Mouse (Mus musculus) heart, postnatal 4 days (tissue): Measurements from ENCODE around the gene Unc80. TPM values are rescaled to one million over a fixed set of nuclear protein-coding genes. Genes with fewer than 3 reads are reported as not detected.
"Not testable (repeated sequence)": the region's sequence is repeated elsewhere in the genome, so short reads cannot be mapped to it uniquely, and the experiment has no call there.

ENCODE experiments used
- DNase-seq: peaks from one replicate; pipeline ENCODE4 v3.0.0; 2021
- total RNA-seq, 2 experiments: library from RNA; stranded (reverse); gene quantifications; 2 replicates each; pipeline ENCODE4 v1.2.3; 2021

The Unc80 gene
- total RNA-seq, 2 experiments from 2014 or later: 0.10 to 0.18 TPM

DNA sequence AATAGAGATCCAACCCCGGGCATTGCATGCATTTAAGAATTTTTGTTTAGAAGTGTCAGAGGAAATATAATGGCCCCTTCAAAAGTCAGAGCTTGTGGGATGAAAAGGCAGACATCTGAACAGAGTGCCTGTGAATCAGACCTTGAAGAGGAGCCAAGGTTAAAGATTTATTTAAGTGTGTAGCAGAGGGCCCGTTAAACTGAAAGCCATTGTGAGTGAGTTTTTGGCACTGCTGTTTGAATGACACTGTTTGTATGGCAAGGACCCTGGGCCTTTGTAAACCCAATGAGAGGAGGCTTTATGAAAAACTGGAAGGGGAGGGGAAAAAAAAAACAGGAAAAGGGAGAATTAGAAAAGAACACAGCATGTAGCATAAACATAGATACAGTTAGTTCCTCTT lies 170.0 kb downstream of the Unc80 start:
- no peak for DNase-seq

DNA sequence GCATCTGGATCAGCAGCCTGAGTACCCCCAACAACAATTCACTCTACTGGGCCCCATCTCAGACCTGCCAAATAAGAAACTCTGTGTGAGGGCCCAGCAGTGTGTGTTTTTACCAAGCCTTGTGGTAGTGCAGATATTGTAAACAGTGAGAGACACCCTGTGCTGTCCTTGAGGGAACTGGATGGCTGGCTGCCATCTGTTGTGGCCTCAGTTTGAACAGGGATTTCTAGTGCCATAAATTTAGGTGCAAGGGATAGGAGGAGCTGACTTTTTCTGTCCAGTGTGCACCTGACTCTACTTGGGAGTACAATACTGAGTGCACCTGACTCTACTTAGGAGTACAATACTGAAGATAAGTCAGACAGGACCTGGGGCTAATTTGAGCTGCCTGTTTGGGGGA lies 178.7 kb downstream of the Unc80 start:
- no peak for DNase-seq

DNA sequence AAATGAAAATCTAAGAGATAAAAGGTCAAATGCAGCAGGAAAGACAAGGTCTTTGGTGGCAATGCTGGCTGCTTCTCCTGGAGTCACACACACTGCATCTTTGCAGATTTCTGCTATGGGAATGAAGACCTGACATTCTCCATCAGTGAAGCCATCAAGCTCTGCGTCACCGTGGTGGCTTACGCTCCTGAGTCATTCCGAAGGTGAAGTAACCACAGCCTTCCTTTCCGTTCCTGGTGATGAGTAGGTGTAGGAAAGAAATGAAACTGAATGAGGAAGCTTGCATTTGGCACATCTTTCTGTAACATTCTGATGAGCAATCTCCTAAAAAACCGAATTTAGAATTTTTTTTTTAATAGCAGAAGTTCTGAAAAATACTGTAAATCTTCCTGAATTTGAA lies 181.4 kb downstream of the Unc80 start:
- DNase-seq: no peak

DNA sequence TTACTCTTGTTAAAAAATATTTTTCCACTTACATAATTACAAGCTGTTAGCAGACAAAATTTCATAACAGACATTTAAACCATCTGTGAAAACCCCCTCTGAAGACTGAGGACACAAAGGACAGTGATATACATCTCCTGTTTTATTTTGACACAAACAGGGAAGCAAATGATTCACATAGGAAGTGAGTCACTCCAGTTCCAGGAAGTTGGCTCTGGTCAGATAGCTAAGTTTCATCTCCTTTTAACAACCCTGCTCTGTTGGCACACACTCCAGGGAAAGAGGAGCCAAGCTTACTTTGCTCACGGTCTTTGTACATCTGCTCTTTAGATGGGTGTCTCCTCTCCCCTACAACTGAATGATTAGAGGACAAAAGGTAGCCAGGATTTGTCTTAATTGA lies 181.8 kb downstream of the Unc80 start:
- no peak for DNase-seq

DNA sequence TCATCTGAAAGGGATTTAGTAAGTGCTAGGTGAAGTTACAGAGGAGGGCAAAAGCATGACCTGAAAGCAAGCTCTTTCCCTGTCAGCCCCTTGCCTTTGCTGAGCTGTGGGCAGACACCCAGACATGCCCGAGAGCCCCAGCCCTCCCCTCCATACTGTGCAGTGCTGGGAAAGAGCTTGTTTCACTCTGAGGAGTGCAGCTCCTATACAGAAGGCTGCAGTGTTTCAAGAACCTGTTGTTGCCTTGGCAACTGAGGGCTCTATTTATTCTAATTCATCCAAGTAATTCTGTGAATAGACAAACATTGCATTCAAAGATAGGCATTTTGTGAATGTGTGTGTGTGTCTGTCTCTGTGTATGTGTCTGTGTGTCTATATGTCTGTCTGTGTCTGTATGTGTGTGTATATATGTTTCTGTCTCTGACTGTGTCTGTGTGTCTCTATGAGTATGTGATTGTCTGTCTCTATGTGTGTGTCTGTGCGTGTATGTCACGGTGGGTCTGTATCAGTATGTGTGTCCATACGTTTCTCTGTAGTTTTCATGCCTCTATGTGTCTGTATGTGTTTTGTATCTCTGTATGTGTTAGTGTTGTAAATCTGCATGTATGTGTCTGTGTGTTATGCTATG lies 187.1 kb downstream of the Unc80 start:
- no peak for DNase-seq

DNA sequence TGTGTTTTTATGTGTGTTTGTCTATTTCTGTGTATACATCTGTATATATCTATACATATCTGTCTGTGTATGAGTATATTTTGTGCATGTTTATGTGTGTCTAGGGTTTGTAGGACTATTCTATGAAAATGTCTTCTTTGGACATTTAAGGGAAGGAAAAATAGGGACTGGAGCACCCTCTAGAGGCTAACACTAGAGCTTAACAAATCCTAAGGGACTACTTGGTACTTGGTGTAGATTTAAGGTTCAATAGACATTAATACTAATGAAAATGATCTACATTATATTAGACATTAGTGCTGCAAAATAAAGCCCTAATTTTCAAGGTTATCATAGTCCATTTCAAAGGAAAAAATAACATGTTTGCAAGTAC lies 187.6 kb downstream of the Unc80 start:
- no peak for DNase-seq

DNA sequence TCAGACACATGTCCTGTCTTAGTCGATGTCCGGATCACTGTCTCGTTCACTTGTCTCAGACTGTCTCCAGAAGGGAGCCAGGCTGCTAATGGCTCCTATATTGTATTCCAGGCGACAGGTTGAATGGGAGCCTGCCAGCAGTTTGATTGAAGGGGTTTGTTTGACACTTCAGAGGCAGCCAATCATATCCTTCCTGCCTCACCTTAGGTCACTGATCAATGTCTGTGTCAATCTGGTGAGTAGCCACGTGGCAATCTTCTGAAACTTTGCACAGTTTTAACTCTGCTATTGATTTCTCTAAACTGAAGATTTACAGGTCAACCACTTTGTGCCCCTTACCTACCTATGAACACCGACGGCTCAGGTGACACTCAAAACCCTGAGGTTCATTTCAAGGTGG lies 203.3 kb downstream of the Unc80 start:
- DNase-seq: no peak

DNA sequence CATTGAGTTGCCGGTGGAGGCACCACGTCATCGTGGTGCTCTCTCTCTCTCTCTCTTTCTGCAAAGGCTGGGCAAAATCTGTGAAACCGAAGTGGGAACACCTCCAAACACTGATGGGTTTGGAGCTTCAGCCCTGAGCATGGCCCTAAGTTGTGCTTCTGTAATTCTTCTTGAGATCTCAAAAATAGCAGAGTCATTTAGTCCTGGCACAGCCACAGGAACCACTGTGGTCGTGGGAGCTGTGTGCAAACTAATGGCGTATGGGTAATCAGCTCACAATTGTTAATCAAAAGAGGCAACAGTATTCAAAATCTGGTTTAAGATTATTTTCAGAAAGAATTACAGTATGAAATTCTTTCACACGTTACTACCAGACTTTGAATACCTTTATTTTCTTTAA lies 204.6 kb downstream of the Unc80 start:
- DNase-seq: no peak

DNA sequence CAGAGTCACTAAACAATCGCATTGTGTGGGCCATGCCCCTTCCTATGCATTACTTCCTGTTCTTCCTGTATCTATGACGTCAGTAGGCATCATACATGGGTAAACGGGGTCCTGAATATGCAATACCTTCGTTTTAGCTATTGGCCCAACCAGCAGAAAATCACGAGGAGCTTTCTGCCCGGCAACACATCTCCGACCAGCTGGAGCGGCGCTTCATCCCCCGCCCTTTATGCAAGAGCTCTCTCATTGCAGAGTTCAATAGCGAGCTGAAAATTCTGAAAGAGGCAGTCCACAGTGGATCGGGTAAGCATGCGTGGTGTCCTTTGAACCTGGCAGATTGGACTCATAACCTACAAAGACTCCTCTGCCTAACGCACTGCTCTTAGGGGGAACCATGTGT lies 209.8 kb downstream of the Unc80 start:
- no peak for DNase-seq

DNA sequence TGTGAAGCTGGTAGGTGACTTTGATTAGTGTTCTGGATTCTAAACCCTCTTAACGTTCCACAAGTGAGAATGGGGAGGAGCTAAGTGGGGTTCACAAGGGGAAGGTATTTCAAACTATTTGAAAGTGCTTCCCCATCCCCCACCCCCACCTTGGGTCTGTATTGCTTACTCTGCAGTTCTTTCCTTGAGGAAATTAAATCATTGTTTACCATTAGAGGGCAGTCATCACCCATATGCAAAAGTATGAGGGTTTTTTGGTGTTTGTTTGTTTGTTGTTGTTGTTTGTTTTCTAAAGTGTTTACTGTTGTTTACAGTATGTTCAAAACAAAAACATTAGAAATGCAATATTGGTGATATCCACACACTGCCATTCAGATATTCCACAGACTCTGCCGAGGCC lies 210.5 kb downstream of the Unc80 start:
- DNase-seq: no peak

DNA sequence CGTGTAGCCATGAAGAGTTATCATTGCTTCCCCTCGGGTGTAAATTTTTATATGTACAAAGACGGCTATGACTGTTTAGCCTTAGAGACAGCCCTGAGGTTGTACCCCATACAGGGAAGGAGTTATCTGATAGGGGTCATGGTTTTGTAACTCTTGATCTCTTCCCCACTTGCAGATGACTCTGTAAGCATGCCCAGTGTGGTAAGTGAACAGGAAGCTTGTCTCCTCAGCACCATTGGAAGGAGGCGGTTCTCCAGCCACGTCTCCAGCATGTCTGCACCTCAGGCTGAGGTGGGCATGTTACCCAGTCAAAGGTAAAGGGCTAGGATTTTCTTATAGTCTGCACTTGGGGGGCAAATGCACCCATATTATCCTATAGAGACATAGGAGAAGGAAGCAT lies 214.8 kb downstream of the Unc80 start:
- no peak for DNase-seq

DNA sequence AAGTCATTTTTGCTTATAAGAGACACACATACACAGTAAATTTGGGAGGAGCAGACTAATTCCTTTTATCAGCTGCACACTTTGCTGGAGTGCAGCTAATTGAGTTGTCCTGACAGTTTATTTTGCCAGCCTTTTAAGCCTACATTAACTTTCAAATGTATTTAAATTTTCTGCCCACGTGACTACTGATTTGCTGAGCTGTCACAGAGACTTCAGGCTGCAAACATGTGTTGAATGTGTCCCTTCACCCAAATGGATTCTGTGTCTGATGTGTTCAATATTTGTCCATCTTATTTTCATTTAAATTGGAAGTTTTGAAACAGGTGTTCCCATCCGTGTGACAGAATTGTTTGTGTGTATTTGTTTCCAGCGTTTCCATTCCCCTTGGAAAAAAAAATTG lies 223.6 kb downstream of the Unc80 start:
- no peak for DNase-seq

DNA sequence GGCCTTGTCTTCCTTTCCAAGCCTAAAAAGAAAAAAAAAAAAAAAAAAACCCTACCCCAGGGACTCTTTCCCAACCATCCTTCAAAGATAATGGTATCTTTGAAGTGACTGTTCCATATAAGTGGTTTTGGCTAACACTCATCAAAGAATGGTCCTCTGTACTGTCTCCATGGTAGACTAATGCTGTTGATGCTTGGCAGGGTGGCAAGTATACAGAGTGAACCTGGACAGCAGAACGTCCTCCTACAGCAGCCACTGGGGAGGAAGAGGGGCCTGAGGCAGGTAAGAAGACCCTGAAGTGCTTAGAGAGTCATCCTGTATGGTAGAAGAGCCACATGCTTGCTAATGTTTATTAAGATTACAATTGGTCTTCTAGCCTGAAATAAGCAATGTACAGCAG lies 224.1 kb downstream of the Unc80 start:
- DNase-seq: no peak

DNA sequence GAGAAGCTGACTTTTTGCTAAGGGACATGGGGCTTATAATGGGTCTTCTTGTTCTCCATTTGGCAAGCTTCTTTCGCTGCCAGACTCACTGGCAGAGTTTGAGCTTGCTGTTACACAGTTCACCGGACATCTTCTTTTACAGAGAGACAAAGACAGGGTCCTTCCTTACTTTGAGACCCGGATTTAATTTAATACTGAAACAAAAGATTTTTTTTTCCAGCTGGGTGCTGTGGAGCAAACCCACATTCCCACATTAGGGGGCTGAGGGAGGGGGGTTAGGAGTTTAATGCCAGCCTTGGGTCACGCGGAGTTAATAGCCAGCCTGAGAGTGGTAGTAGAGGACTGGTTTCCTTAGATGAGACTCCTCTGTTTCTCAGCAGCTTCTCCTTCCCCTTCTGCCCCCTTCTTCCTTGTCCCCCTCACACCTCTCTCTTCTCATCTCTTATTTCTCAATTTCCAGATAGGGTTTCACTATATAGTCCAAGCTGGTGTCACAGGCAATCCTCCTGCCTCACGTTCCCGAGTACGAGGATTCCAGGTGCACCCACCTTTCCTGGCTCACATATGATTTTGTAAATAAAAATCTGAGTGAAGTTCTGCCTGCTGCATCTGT lies 224.7 kb downstream of the Unc80 start:
- no peak for DNase-seq

DNA sequence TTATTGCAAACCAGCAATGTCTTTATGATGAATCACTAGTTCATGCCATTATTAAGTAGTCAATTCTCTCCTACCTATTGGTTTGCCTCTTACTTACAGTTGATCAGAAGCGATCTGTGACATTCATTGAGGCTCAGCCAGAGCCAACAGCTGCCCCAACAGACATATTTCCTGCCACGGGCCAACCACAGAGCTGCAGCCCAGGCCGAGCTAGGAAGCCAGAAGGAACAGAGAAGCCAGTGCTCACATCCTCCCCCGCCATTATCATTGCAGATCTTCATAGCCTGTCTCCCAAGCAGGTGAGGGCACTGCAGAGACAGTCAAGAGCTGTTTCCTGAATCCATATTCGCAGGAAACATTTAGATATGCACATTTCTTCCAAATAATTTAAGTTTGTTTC lies 226.1 kb downstream of the Unc80 start:
- no peak for DNase-seq

DNA sequence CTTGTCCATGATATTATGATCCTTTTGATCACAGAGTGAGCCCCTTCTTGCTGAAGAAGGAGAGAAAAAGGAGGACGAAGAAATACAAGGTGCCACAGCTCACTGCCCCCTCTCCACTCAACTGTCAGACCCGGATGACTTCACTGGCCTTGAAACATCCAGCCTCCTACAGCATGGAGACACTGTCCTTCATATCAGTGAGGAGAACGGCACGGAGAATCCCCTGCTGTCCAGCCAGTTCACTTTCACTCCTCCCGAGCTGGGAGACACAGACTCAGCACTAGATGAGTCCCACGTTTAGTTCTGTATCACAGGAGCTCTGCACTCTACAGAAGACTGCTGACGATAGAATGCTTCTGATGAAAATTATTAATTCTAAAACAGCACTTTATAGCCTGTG lies 227.1 kb downstream of the Unc80 start:
- DNase-seq: no peak

DNA sequence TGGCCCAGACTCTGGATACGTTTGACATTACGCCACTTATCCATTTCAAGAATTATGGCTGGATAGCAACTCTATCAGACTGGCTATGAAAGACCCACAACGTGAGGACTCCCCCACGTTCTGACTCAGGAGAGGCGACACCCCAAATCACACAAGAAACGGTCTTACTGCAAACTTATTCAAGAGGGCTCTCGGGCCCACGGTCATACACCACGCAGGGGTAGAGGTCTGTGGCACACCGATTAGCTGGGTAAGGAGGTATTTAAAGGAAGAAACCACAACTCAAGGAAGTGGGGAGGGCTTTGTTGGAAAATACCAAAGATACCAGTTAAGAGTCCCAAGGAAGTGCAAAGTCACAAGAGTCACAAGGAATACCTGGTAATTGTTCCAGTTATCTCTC lies 231.5 kb downstream of the Unc80 start:
- DNase-seq: not testable (repeated sequence)

DNA sequence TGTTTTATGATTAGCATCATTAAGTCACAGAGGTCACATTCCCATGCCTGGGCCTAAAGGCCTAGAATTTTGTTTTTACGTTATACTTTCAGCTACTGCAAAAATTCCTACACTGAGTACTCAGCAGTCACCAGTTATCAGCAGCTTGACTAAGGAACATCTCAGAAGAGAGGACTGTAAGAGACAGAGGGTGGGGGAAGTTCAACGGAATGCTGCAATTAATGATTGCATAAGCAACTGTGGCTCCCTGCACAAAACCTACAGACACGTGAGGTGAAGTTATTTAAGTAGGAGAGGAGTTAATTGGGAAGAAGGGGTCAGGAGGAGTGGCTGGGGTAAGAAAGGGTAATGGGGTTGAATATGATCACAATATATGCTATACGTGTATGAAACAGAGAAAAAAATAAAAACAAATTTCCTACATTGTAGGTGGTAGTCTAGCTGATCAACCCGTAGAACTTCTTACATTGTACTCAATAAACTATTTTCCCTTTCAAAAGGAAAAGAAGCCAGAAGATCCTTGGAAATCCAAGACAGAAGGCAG lies 232.1 kb downstream of the Unc80 start:
- DNase-seq: no peak

DNA sequence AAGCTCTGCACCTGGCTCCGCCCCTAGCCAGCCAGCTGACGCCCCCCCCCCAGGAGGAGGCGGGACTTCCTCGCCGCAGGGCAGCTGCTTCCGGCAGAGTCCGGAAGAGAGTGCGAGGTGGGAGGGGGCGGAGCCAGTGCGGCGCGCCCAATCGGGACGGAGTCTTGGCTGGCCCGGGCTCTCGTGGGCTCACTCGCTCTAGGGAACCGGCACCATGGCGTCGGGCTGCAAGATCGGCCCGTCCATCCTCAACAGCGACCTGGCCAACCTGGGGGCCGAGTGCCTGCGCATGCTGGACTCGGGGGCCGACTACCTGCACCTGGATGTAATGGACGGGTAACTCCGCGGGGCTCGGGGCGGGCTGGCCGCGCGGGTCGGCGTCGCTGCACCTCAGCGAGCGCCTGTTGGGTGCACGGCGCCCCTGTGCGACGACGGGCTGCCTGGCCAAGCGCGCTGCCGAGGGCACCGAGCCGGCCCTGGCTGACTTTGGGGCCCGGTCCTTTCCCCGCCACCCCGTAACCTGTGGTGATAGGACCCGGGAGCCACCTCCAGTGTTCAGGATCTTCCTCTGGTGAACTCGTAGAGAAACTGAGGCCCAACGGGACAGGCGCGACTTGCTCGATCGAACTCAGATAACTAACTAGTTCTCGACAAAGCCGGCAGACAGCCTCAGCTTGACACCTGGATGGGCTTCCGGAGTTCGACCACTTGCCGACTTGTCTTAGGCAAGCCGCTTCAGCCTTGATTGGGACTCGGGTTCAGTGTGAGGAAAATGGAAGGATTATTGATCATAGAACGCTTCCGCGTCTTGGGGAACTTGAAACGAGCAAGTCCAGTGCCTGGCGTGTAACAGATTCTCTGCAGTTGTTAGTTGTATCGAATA lies 232.8 kb downstream of the Unc80 start, which contains the start of gene Rpe:
Gene Rpe, plus strand, starts transcription at position 139 of the 883 bp plus-strand sequence.
- DNase-seq: peak; percentile 95

DNA sequence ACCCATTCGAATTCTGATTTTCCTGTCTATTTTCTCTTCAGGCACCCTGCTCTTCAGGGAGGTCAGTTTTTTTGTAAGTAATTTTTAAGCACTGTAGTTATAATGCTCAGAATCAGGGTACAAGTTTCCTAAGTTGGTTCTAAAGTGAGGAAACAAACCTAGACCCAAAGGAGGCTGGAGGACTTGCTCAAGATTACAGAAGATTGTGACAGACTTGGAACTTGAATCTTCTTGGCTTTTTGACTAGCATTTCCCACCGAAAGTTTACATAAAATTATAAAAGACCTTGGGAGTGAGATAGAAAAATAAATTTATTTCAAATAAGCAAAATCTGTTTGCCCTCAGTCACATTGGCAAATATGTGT lies 233.4 kb downstream of the Unc80 start:
- DNase-seq: no peak

DNA sequence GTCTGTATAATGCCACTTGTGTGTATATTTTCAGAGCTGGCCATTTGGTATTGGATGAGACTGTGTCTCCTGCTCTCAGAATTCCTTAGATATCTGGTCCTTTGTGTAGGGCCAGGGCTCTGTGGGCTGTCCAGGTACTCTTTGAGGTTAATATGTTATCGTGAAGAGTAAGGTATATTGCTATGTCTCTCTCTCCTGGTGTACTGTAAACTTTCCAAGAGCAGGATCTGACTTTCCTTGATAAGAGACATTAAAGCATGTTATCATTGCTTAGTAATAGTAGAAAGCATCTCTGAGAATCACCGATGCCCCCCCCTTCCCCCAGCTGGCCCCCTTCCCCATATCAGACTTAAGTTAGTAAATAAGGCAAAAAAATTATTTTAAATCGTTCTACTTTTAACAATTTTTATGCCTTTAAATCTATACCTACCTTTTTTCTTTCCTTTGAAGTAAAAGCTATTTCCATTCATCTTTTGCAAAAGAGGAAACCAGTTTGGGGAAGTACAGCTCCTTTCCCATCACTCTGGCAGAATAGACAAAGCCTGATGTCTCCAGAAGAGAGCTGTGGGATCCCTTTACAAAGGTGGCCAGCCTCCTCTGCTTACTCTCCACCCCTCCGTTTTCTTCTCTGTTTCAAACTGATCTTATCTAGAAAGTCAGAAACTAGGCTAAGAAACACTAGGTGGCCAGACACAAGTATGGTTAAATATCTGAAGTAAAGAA lies 234.6 kb downstream of the Unc80 start:
- DNase-seq: no peak

DNA sequence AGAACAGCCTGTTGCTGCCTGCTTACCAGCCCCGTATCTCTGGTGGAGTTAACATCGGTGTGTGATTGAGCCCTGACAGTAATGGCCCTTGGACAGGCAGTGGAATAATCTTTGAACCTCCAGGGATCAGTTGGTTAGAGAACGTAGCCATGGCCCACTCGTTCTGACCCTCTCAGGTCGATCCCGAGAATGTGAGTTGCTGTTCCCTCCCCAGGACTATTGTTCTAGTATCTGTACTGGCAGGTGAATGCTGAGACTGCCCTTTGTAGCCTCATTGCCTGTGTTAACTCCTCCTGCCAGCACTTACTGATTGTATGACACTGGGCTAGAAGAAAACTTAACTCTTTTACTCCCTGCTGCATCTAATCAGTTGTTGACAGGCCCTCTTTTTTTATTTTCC lies 236.4 kb downstream of the Unc80 start:
- no peak for DNase-seq

DNA sequence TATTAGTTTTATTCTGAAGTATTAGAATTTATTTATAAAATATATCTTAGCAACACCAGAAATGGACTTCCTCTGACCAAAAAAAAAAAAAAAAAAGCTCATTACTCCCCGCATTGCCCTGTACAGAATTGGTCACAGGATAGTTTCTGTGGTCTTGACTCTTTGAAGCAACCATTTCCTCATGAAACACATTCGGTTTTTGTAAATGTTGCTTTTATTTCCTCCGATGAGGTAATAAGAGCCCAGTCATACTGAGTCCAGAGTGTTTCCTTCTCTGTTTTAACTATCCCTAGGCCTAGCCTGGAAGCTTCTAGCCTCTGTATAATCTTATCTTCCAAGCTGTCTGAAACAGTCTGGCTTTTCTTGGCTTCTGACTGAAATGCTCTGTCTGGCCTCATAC lies 244.7 kb downstream of the Unc80 start:
- DNase-seq: no peak
